15 mouse cellular contexts compared by ENCODE assay signal in the genomic region with DNA sequence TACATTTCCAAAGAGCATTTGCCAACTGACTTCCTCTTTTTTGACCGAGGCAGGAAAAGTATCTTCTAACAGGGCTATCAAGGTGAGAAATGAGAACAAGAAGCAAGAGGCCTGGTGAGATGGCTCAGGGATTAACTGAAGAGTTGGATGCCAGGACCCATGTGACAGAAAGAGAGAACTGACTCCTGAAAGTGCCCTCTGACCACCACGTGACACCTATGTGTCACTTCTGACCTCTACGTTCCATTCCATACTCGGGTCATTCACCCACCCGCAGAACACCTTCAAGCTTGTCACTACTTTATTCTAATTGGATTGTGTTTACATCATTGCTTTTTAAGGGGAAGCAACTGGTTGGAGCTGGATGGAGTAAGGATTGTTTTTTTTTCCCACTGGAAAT. TPM values are rescaled to one million over a fixed set of nuclear protein-coding genes. Genes with fewer than 3 reads are reported as not detected.
DNase-seq lines count a peak whose midpoint lies in the region; ATAC-seq and TF ChIP-seq lines count a peak whose summit lies in the region.
"Had no signal": no experiment of that assay in that cellular context is flagged by ENCODE, and none has a peak within 500 bp of the region (broad histone marks: within the 10 kb centered on the region; RNA-seq: fewer than 3 reads in every experiment).

No protein-coding gene starts in this region.

- no peak overlapping the region for H3K27ac ChIP-seq in forebrain, embryonic 14.5 days (ENCODE audit: low read depth, low read length)
- H3K27ac ChIP-seq in forebrain, embryonic 11.5 days (ENCODE audit: low read depth, low read length): no peak overlapping the region
- H3K27ac ChIP-seq in lung, embryonic 15.5 days: no peak overlapping the region
- no peak overlapping the region for H3K27ac ChIP-seq in intestine, postnatal 0 days (ENCODE audit: low read depth, low read length)
- H3K27ac ChIP-seq: gastrocnemius, adult 2 months; hindbrain, embryonic 12.5 days; liver, embryonic 14.5 days; macrophage; stomach, embryonic 15.5 days had no signal

- WGBS in forebrain, embryonic 14.5 days: 50% methylated on average over 5 of the region's 5 CpGs
- WGBS in forebrain, embryonic 11.5 days: 46% methylated on average over 5 of the region's 5 CpGs
- WGBS in lung, embryonic 15.5 days: 28% methylated on average over 5 of the region's 5 CpGs
- 39% methylated on average over 5 of the region's 5 CpGs for WGBS in intestine, postnatal 0 days

- H3K36me3 ChIP-seq in forebrain, embryonic 14.5 days (ENCODE audit: control insufficient read depth, insufficient read depth, low read length): no peaks in the 10 kb centered on the region
- no peaks in the 10 kb centered on the region for H3K36me3 ChIP-seq in forebrain, embryonic 11.5 days (ENCODE audit: control insufficient read depth, insufficient read depth, low read length)
- H3K36me3 ChIP-seq in lung, embryonic 15.5 days: no peaks in the 10 kb centered on the region
- H3K36me3 ChIP-seq in intestine, postnatal 0 days (ENCODE audit: control insufficient read depth, insufficient read depth): no peaks in the 10 kb centered on the region
- H3K36me3 ChIP-seq: heart, embryonic 12.5 days; hindbrain, embryonic 12.5 days; stomach, embryonic 15.5 days had no signal

- no peak for TF ChIP-seq CTCF in intestine, postnatal 0 days (IDR thresholded peaks at IDR 0.05; ENCODE audit: low read depth)

- H3K9ac ChIP-seq in forebrain, embryonic 14.5 days (ENCODE audit: low read length): no peak overlapping the region
- H3K9ac ChIP-seq in forebrain, embryonic 11.5 days (ENCODE audit: low read length): no peak overlapping the region
- no peak overlapping the region for H3K9ac ChIP-seq in lung, embryonic 15.5 days
- no peak overlapping the region for H3K9ac ChIP-seq in intestine, postnatal 0 days (ENCODE audit: low read depth, low read length)
- H3K9ac ChIP-seq: heart, embryonic 12.5 days; hindbrain, embryonic 12.5 days; liver, embryonic 14.5 days; stomach, embryonic 15.5 days had no signal

- H3K4me3 ChIP-seq in forebrain, embryonic 14.5 days (ENCODE audit: low read depth, low read length): no peak overlapping the region
- H3K4me3 ChIP-seq in forebrain, embryonic 11.5 days (ENCODE audit: low read depth, low read length): no peak overlapping the region
- H3K4me3 ChIP-seq in lung, embryonic 15.5 days: no peak overlapping the region
- no peak overlapping the region for H3K4me3 ChIP-seq in intestine, postnatal 0 days (ENCODE audit: low read depth, low read length)
- H3K4me3 ChIP-seq: gastrocnemius, adult 2 months; heart, embryonic 12.5 days; hindbrain, embryonic 12.5 days; stomach, embryonic 15.5 days had no signal

- no peak overlapping the region for H3K4me2 ChIP-seq in forebrain, embryonic 14.5 days (ENCODE audit: low read length)
- H3K4me2 ChIP-seq in forebrain, embryonic 11.5 days (ENCODE audit: low read depth, low read length, severe bottlenecking): no peak overlapping the region
- H3K4me2 ChIP-seq in lung, embryonic 15.5 days: no peak overlapping the region
- H3K4me2 ChIP-seq in intestine, postnatal 0 days (replicated peaks; ENCODE audit: low read depth): no peak overlapping the region
- H3K4me2 ChIP-seq: heart, embryonic 12.5 days; hindbrain, embryonic 12.5 days had no signal

- H3K27me3 ChIP-seq in forebrain, embryonic 14.5 days (replicated peaks; ENCODE audit: control insufficient read depth, insufficient read depth, low read length): no peaks in the 10 kb centered on the region
- H3K27me3 ChIP-seq in forebrain, embryonic 11.5 days (ENCODE audit: control insufficient read depth, insufficient read depth, low read length): no peaks in the 10 kb centered on the region
- no peaks in the 10 kb centered on the region for H3K27me3 ChIP-seq in lung, embryonic 15.5 days
- H3K27me3 ChIP-seq in intestine, postnatal 0 days (replicated peaks; ENCODE audit: control insufficient read depth, insufficient read depth, low read length): no peaks in the 10 kb centered on the region
- H3K27me3 ChIP-seq: heart, embryonic 12.5 days; stomach, embryonic 15.5 days had no signal

- peaks cover 8% of the 10 kb centered on the region; the same call in 1 of the 2 replicates for H3K4me1 ChIP-seq in forebrain, embryonic 14.5 days (ENCODE audit: control insufficient read depth, insufficient read depth, low read length)
- H3K4me1 ChIP-seq in forebrain, embryonic 11.5 days (replicated peaks; ENCODE audit: control insufficient read depth, insufficient read depth, low read length): peaks cover 2% of the 10 kb centered on the region; the same call in 1 of the 2 replicates
- H3K4me1 ChIP-seq in lung, embryonic 15.5 days: peaks cover 14% of the 10 kb centered on the region
- H3K4me1 ChIP-seq in intestine, postnatal 0 days (replicated peaks; ENCODE audit: control insufficient read depth, insufficient read depth, low read length): no peaks in the 10 kb centered on the region

- no peaks in the 10 kb centered on the region for H3K9me3 ChIP-seq in forebrain, embryonic 14.5 days (replicated peaks; ENCODE audit: control insufficient read depth, low read length)
- no peaks in the 10 kb centered on the region for H3K9me3 ChIP-seq in forebrain, embryonic 11.5 days (ENCODE audit: control insufficient read depth, low read length)
- no peaks in the 10 kb centered on the region for H3K9me3 ChIP-seq in lung, embryonic 15.5 days
- no peaks in the 10 kb centered on the region for H3K9me3 ChIP-seq in intestine, postnatal 0 days (ENCODE audit: control insufficient read depth)
- H3K9me3 ChIP-seq: hindbrain, embryonic 12.5 days; stomach, embryonic 15.5 days had no signal

- peak; percentile 16; the same call in 1 of the 2 replicates for ATAC-seq in forebrain, embryonic 14.5 days
- ATAC-seq in forebrain, embryonic 11.5 days (replicated peaks; ENCODE audit: low FRiP score): no peak
- ATAC-seq in lung, embryonic 15.5 days (ENCODE audit: borderline replicate concordance, extremely low read depth, low FRiP score, low TSS enrichment): peak; percentile 1; the same call in 1 of the 2 replicates
- peak; percentile 19; the same call in 1 of the 2 replicates for ATAC-seq in intestine, postnatal 0 days
- ATAC-seq in erythroblast, adult 5-6 weeks (replicated peaks; ENCODE audit: low FRiP score, poor library complexity, severe bottlenecking): no peak

- DNase-seq in forebrain, embryonic 14.5 days (ENCODE audit: low spot score): no peak
- DNase-seq in forebrain, embryonic 11.5 days (ENCODE audit: low spot score): no peak
- no peak for DNase-seq in lung, postnatal 4 days
- peak; percentile 72 to 88 for DNase-seq in kidney, postnatal 25 days
- no peak for DNase-seq in B cell, adult 2 months

RNA-seq across cellular contexts. Expression of gene Mrpl19, which starts 20.8 kb away (rescaled TPM):
- polyA plus RNA-seq in forebrain, embryonic 14.5 days (2014; fragmentation: Nextera tagmentation; extraction: Ambion mirVana): 32.9 and 33.5 TPM in 2 replicates
- 58.9 and 59.6 TPM in 2 replicates for polyA plus RNA-seq in forebrain, embryonic 11.5 days (2014; fragmentation: Nextera tagmentation; extraction: Ambion mirVana)
- 33.3 and 39.9 TPM in 2 replicates for polyA plus RNA-seq in lung, embryonic 15.5 days (2015; fragmentation: Nextera tagmentation; extraction: Ambion mirVana)
- polyA plus RNA-seq in intestine, postnatal 0 days (2015; fragmentation: Nextera tagmentation; extraction: Ambion mirVana): 18.1 and 22.2 TPM in 2 replicates
- total RNA-seq in erythroblast, adult 5-6 weeks (2015; ENCODE audit: low replicate concordance): 2.7 and 4.4 TPM in 2 replicates
- total RNA-seq in erythroblast, adult 5-6 weeks (2017; ENCODE audit: low replicate concordance): 2.9 and 4.3 TPM in 2 replicates

RNA-seq across cellular contexts. Expression of gene Eva1a, which starts 54.2 kb away (rescaled TPM):
- polyA plus RNA-seq in forebrain, embryonic 14.5 days (2014; fragmentation: Nextera tagmentation; extraction: Ambion mirVana): 1.1 TPM in 2 replicates
- 2.7 and 3.7 TPM in 2 replicates for polyA plus RNA-seq in forebrain, embryonic 11.5 days (2014; fragmentation: Nextera tagmentation; extraction: Ambion mirVana)
- polyA plus RNA-seq in lung, embryonic 15.5 days (2015; fragmentation: Nextera tagmentation; extraction: Ambion mirVana): 44.7 and 48.4 TPM in 2 replicates
- 18.7 and 20.8 TPM in 2 replicates for polyA plus RNA-seq in intestine, postnatal 0 days (2015; fragmentation: Nextera tagmentation; extraction: Ambion mirVana)
- not detected in 2 replicates for total RNA-seq in erythroblast, adult 5-6 weeks (2015; ENCODE audit: low replicate concordance)
- total RNA-seq in erythroblast, adult 5-6 weeks (2017; ENCODE audit: low replicate concordance): not detected in 2 replicates
- total RNA-seq: neutrophil, adult 5-6 weeks had no signal
- polyA plus RNA-seq: macrophage had no signal

Comparison
In these comparisons a context has a peak if more than half of its experiments do, and no peak if none do; other contexts are left out.
1. ATAC-seq: peak in forebrain, embryonic 14.5 days (single experiment), lung, embryonic 15.5 days (single experiment) and intestine, postnatal 0 days (single experiment); none in forebrain, embryonic 11.5 days (single experiment) and erythroblast, adult 5-6 weeks (single experiment).
2. DNase-seq: peak in kidney, postnatal 25 days (2 of 2); none in forebrain, embryonic 14.5 days (single experiment), forebrain, embryonic 11.5 days (single experiment), lung, postnatal 4 days (0 of 2) and B cell, adult 2 months (0 of 2).